Mouse (Mus musculus): ENCODE results near the gene Tuba1b.

Gene Tuba1b

GRCm38 (mm10) chr15:98891907-98892606 lies 42.3 kb downstream of the Tuba1b start:
- peak; percentile 62 for DNase-seq (ENCODE audit: low read depth, low spot score)

- no peak for DNase-seq (ENCODE audit: low read depth, low spot score)
Observed at GRCm38 (mm10) chr15:98891198-98891742, 43.1 kb downstream of the Tuba1b start.

- DNase-seq (ENCODE audit: low read depth, low spot score) = no peak
Observed at GRCm38 (mm10) chr15:98887526-98887925, 46.8 kb downstream of the Tuba1b start.

GRCm38 (mm10) chr15:98886667-98887387 lies 47.5 kb downstream of the Tuba1b start:
- no peak for DNase-seq (ENCODE audit: low read depth, low spot score)

GRCm38 (mm10) chr15:98884106-98884505 lies 50.3 kb downstream of the Tuba1b start:
- DNase-seq (ENCODE audit: low read depth, low spot score) = no peak

GRCm38 (mm10) chr15:98883661-98884060 lies 50.7 kb downstream of the Tuba1b start:
- no peak for DNase-seq (ENCODE audit: low read depth, low spot score)

- DNase-seq (ENCODE audit: low read depth, low spot score) = no peak
Observed at GRCm38 (mm10) chr15:98881656-98882008, 52.7 kb downstream of the Tuba1b start.
